Mouse (Mus musculus) heart, postnatal 0 days (tissue): Measurements from ENCODE around the gene Chrna3. TPM values are rescaled to one million over a fixed set of nuclear protein-coding genes. Genes with fewer than 3 reads are reported as not detected.

Source experiments
- ATAC-seq: fragments of 200-750 bp; cut with Nextera tagmentation; 2 replicates; pipeline ENCODE4 v1.8.0; 2017; ENCODE audit warnings: low read depth, moderate number of reproducible peaks, moderate library complexity; ENCODE audit not compliant: insufficient read depth
- DNase-seq: peaks from one replicate; pipeline ENCODE4 v3.0.0-alpha.2; 2016; ENCODE audit warnings: low spot score
- H3K27ac ChIP-seq: fragments of 300-500 bp; sonication (generic); 2 replicates; pipeline ENCODE4 v1.5.1; 2014; ENCODE audit warnings: low read depth, mild to moderate bottlenecking
- H3K27me3 ChIP-seq: fragments of 300-500 bp; sonication (generic); 2 replicates; pipeline ENCODE4 v1.6.1; 2014; ENCODE audit warnings: low read length, mixed read lengths; ENCODE audit not compliant: control insufficient read depth, insufficient read depth
- H3K36me3 ChIP-seq: fragments of 300-500 bp; sonication (generic); replicated peaks from 2 replicates; pipeline ENCODE4 v1.6.1; 2014; ENCODE audit warnings: low read length, mixed read lengths; ENCODE audit not compliant: control insufficient read depth, insufficient read depth
- H3K4me1 ChIP-seq: fragments of 300-500 bp; sonication (generic); 2 replicates; pipeline ENCODE4 v1.6.1; 2014; ENCODE audit warnings: antibody characterized with exemption; ENCODE audit not compliant: control insufficient read depth, insufficient read depth
- H3K4me2 ChIP-seq: fragments of 300-500 bp; sonication (generic); 2 replicates; pipeline ENCODE4 v1.6.1; 2014; ENCODE audit warnings: low read depth, mild to moderate bottlenecking, low read length, moderate library complexity
- H3K4me3 ChIP-seq: fragments of 300-500 bp; sonication (generic); 2 replicates; pipeline ENCODE4 v1.5.1; 2014; ENCODE audit warnings: low read depth, low read length
- H3K9ac ChIP-seq: fragments of 300-500 bp; sonication (generic); replicated peaks from 2 replicates; pipeline ENCODE4 v1.6.1; 2014; ENCODE audit warnings: low read depth, low read length, mixed read lengths
- H3K9me3 ChIP-seq: fragments of 300-500 bp; sonication (generic); replicated peaks from 2 replicates; pipeline ENCODE4 v1.6.1; 2016; ENCODE audit warnings: low read length; ENCODE audit not compliant: control insufficient read depth
- CTCF ChIP-seq: IDR thresholded peaks from 2 replicates; pipeline ENCODE4 v1.5.1; 2016; ENCODE audit warnings: antibody characterized with exemption, control low read depth, low read depth
- EP300 ChIP-seq: IDR thresholded peaks from 2 replicates; pipeline ENCODE4 v1.6.1; 2016; ENCODE audit warnings: antibody characterized with exemption, low read depth
- WGBS: fragments of 180-500 bp; shearing (Covaris S2); extraction: QIAGEN DNeasy Blood & Tissue Kit; methylation state at CpG from one replicate; pipeline ENCODE4 v1.1.7; 2014; 5-methylcytosine and 5-hydroxymethylcytosine counted together
- polyA plus RNA-seq: library from polyadenylated mRNA; unstranded; fragments of >200 nt; fragmentation: Nextera tagmentation; extraction: Ambion mirVana; gene quantifications from 2 replicates; pipeline ENCODE4 v1.2.1, GENCODE M21; 2015
- total RNA-seq: library from RNA; depleted of rRNA; stranded (reverse); fragments of >200 nt; gene quantifications from 2 replicates; pipeline ENCODE4 v1.2.3, GENCODE M21; 2014; ENCODE audit warnings: low replicate concordance

The Chrna3 gene
- total and polyA plus RNA-seq, 2 experiments from 2014 or later, result not detected

GRCm38 (mm10) chr9:54990362-54990761 lies 36.0 kb downstream of the Chrna3 start:
- WGBS, result 65% methylated on average over 3 of the region's 3 CpGs
- Histone ChIP-seq H3K27me3 (no peaks in the 10 kb centered on the region), H3K36me3 (no peaks in the 10 kb centered on the region), H3K4me2 (no peak overlapping the region), H3K9me3 (no peaks in the 10 kb centered on the region), H3K27ac (no peak overlapping the region), H3K4me1 (no peaks in the 10 kb centered on the region), H3K9ac (no peak overlapping the region), H3K4me3 (no peak overlapping the region)
- ATAC-seq (no peak), DNase-seq (no peak)
- no peak for TF ChIP-seq EP300
- TF ChIP-seq CTCF, result no peak

DNA sequence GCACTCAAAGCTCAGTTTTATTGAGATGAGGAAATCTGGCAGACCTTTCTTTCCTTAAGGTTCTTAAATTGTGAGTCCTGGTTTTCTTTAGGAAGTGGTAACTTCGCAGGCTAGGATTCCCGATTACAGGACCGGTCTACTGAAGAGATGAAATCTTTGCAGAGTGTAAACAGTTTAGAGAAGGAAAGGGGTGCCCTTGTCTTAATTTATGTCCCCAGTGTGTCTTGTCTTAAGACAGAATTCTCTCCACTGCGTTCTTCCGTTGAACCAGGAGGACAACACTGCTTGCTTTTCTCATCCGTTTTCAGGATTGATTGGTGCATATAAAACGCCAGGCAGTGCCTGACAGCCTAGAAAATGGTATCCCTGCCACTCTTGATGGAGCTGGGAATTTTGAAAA lies 44.0 kb downstream of the Chrna3 start:
- Histone ChIP-seq H3K9me3 (no peaks in the 10 kb centered on the region), H3K9ac (no peak overlapping the region), H3K27ac (no peak overlapping the region), H3K4me1 (no peaks in the 10 kb centered on the region), H3K4me2 (peak overlapping the region; percentile 89; the same call in 1 of the 2 replicates), H3K36me3 (no peaks in the 10 kb centered on the region), H3K4me3 (peak overlapping the region; percentile 55), H3K27me3 (peaks cover 42% of the 10 kb centered on the region)
- DNase-seq, result no peak
- TF ChIP-seq CTCF, result no peak
- TF ChIP-seq EP300, result no peak
- ATAC-seq, result no peak
- 24% methylated on average over 7 of the region's 7 CpGs for WGBS

- H3K4me2 ChIP-seq, result peak overlapping the region; percentile 89
- H3K27me3 ChIP-seq, result peaks cover 45% of the 10 kb centered on the region
- H3K27ac ChIP-seq, result no peak overlapping the region
- ATAC-seq (peak; percentile 70), DNase-seq (peak; percentile 10)
- H3K4me3 ChIP-seq, result peak overlapping the region; percentile 55
- peak overlapping the region; percentile 26; the same call in 1 of the 2 replicates for H3K9ac ChIP-seq
- no peaks in the 10 kb centered on the region for H3K36me3 ChIP-seq
- TF ChIP-seq EP300 (no peak), CTCF (no peak)
- WGBS, result under 1% methylated on average over 73 of the region's 85 CpGs
- no peaks in the 10 kb centered on the region for H3K4me1 ChIP-seq
- H3K9me3 ChIP-seq, result no peaks in the 10 kb centered on the region
These were observed 44.8 kb downstream of the Chrna3 start for GRCm38 (mm10) chr9:54981291-54982191.

GRCm38 (mm10) chr9:54980674-54981073 lies 45.7 kb downstream of the Chrna3 start, which contains the start of gene Chrna5:
Gene Chrna5 (plus strand): TSS chr9:54980880.
- H3K4me3 ChIP-seq, result peak within 1 kb of the TSS; percentile 55
- H3K36me3 ChIP-seq, result no peaks in the 10 kb centered on the region
- H3K4me2 ChIP-seq, result peak within 1 kb of the TSS; percentile 89
- no peak within 1 kb of the TSS for H3K27ac ChIP-seq
- peaks cover 46% of the 10 kb centered on the region for H3K27me3 ChIP-seq
- 66% methylated on average over 8 of the region's 8 CpGs for WGBS
- ATAC-seq, result no peak
- H3K9me3 ChIP-seq, result no peaks in the 10 kb centered on the region
- TF ChIP-seq EP300 (no peak), CTCF (no peak)
- H3K4me1 ChIP-seq, result no peaks in the 10 kb centered on the region
- DNase-seq, result no peak
- peak within 1 kb of the TSS; percentile 26; the same call in 1 of the 2 replicates for H3K9ac ChIP-seq

DNA sequence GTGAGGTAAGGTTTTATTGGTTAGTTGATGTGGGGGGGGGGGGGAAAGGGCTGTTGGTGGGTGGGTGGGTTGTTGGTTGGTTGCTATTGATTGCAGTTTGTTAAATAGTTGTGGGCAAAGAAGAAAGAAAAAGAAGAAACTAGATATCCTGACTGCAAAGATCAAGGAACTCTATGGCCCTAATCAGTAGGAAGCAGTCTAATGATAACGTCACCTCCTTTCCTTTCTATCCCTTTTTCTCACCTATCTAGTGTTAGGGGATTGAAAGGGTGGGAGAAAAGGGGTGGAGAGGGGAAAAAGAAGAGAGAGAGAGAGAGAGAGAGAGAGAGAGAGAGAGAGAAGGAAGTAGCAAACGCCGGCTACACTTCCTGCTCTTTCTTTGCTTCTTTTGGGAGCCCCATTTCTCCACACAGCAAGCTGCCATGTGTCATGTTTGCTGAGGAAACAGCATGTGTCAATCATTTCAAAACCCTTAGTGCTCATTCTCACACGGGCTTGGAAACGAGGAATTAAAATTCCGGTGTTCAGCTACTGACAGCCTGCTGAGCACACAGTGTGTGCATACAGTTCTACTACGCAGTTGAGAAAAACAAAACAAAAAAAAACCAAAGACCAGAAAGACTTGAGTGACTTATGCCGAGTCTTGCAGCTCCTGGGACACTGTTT lies 56.3 kb downstream of the Chrna3 start:
- Histone ChIP-seq H3K4me1 (no peaks in the 10 kb centered on the region), H3K27ac (no peak overlapping the region), H3K9me3 (no peaks in the 10 kb centered on the region), H3K36me3 (no peaks in the 10 kb centered on the region), H3K27me3 (no peaks in the 10 kb centered on the region), H3K9ac (no peak overlapping the region), H3K4me2 (no peak overlapping the region), H3K4me3 (no peak overlapping the region)
- WGBS, result 53% methylated on average over 8 of the region's 8 CpGs
- DNase-seq (no peak), ATAC-seq (no peak)
- no peak for TF ChIP-seq EP300
- no peak for TF ChIP-seq CTCF
